Mouse (Mus musculus) kidney, embryonic 14.5 days (tissue): ENCODE results near the gene Usp6nl. TPM values are rescaled to one million over a fixed set of nuclear protein-coding genes. Genes with fewer than 3 reads are reported as not detected.

Source experiments
- ATAC-seq: fragments of 200-750 bp; cut with Nextera tagmentation; 2 replicates; pipeline ENCODE4 v1.8.0; 2017; ENCODE audit warnings: moderate number of reproducible peaks, mild to moderate bottlenecking, moderate TSS enrichment, moderate library complexity; ENCODE audit not compliant: low FRiP score, low TSS enrichment
- H3K27ac ChIP-seq: fragments of 300-500 bp; sonication (generic); 2 replicates; pipeline ENCODE4 v1.5.1; 2014; ENCODE audit warnings: low read depth, mild to moderate bottlenecking, low read length, moderate library complexity, mixed read lengths
- H3K27me3 ChIP-seq: fragments of 300-500 bp; sonication (generic); 2 replicates; pipeline ENCODE4 v1.6.1; 2014; ENCODE audit warnings: mild to moderate bottlenecking, low read length; ENCODE audit not compliant: control insufficient read depth, insufficient read depth
- H3K36me3 ChIP-seq: fragments of 300-500 bp; sonication (generic); 2 replicates; pipeline ENCODE4 v1.6.1; 2014; ENCODE audit warnings: low read length, mixed read lengths; ENCODE audit not compliant: control insufficient read depth, insufficient read depth
- H3K4me1 ChIP-seq: fragments of 300-500 bp; sonication (generic); 2 replicates; pipeline ENCODE4 v1.6.1; 2014; ENCODE audit warnings: low read length, mixed read lengths; ENCODE audit not compliant: control insufficient read depth, insufficient read depth
- H3K4me2 ChIP-seq: fragments of 300-500 bp; sonication (generic); replicated peaks from 2 replicates; pipeline ENCODE4 v1.6.1; 2014; ENCODE audit warnings: low read depth, mild to moderate bottlenecking, low read length
- H3K4me3 ChIP-seq: fragments of 300-500 bp; sonication (generic); 2 replicates; pipeline ENCODE4 v1.5.1; 2014; ENCODE audit warnings: mild to moderate bottlenecking, low read length
- H3K9ac ChIP-seq: fragments of 300-500 bp; sonication (generic); 2 replicates; pipeline ENCODE4 v1.6.1; 2014; ENCODE audit warnings: low read depth, mild to moderate bottlenecking, low read length, moderate library complexity
- H3K9me3 ChIP-seq: fragments of 300-500 bp; sonication (generic); 2 replicates; pipeline ENCODE4 v1.6.1; 2016; ENCODE audit warnings: low read length; ENCODE audit not compliant: control insufficient read depth
- WGBS: fragments of 180-500 bp; shearing (Covaris S2); extraction: QIAGEN DNeasy Blood & Tissue Kit; methylation state at CpG from one replicate; pipeline ENCODE4 v1.1.7; 2014; 5-methylcytosine and 5-hydroxymethylcytosine counted together
- polyA plus RNA-seq: library from polyadenylated mRNA; unstranded; fragments of >200 nt; fragmentation: Nextera tagmentation; extraction: Ambion mirVana; gene quantifications from 2 replicates; pipeline ENCODE4 v1.2.1, GENCODE M21; 2014

Usp6nl gene
- polyA plus RNA-seq, 1 experiment from 2014 or later: 15.9 TPM

DNA sequence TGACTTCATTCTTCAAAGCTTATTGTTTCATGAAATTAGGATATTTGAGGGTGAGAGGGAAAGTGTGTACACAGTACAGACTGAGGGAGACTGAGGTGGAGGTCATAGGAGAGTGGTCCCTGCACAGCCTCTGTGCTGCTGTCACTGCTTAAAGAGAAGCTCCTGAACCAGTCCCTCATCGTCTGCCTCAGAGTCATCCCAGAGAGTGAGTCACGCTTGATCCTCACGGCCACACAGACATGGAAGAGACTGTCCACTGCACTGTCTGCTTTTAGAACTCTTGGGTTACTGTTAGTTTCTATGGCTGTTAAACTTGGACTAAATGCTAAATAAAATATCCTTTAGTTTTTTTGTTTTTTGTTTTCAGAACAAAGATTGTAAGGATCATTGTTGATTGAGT lies 3.2 kb downstream of the Usp6nl start:
- Histone ChIP-seq H3K4me1 (peaks cover 16% of the 10 kb centered on the region; the same call in 1 of the 2 replicates), H3K36me3 (no peaks in the 10 kb centered on the region), H3K27ac (no peak overlapping the region), H3K9me3 (no peaks in the 10 kb centered on the region), H3K4me2 (no peak overlapping the region), H3K4me3 (no peak overlapping the region), H3K9ac (no peak overlapping the region), H3K27me3 (no peaks in the 10 kb centered on the region)
- ATAC-seq: no peak
- WGBS: 63% methylated on average over 3 of the region's 3 CpGs

DNA sequence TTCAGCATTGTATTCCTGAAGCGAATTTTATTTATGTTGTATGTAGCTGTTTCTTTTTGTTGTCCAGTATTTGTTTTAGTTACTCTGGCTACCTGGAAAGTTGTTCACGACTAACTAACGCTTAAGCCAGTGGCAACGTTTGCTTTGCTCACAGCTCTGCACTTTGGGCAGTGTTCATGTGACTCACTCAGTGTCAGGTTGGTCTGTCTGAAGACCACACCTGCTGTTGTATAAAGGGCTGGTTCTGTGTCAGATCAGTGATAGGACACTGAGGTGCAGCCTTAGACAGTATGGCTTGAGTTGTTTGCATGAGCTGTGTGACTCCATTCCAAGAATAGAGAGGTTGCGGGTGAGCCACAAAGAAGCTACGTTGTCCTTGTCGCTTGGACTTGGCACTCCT lies 6.5 kb downstream of the Usp6nl start:
- Histone ChIP-seq H3K4me3 (no peak overlapping the region), H3K4me1 (peaks cover 24% of the 10 kb centered on the region), H3K9me3 (no peaks in the 10 kb centered on the region), H3K9ac (no peak overlapping the region), H3K27ac (no peak overlapping the region), H3K36me3 (no peaks in the 10 kb centered on the region), H3K27me3 (no peaks in the 10 kb centered on the region), H3K4me2 (no peak overlapping the region)
- WGBS: 84% methylated on average over 7 of the region's 7 CpGs
- ATAC-seq: no peak

DNA sequence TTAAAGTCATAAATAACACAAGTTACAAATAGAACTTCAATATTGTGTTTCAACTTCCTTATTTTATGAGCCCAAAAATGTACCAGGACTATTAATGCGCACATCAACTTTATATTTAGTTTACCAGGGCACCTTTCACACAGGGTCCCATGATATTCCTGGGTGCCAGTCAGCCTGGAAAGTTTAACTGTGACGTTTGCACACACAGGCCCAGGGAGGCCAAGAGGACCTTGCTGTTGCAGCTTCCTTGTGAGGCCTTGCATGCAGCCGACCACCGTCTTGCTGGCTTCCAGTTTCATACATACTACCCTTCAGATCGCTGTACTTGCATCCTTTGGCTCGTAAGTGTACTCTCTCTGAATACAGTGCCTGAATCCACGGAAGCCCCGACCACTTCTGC lies 8.3 kb downstream of the Usp6nl start:
- Histone ChIP-seq H3K27ac (no peak overlapping the region), H3K4me2 (no peak overlapping the region), H3K27me3 (no peaks in the 10 kb centered on the region), H3K9me3 (no peaks in the 10 kb centered on the region), H3K36me3 (no peaks in the 10 kb centered on the region), H3K4me3 (no peak overlapping the region), H3K4me1 (peaks cover 31% of the 10 kb centered on the region), H3K9ac (no peak overlapping the region)
- WGBS: 70% methylated on average over 8 of the region's 8 CpGs
- ATAC-seq: no peak

GRCm38 (mm10) chr2:6331324-6332137 lies 9.1 kb downstream of the Usp6nl start:
- H3K9ac ChIP-seq: no peak overlapping the region
- no peaks in the 10 kb centered on the region for H3K36me3 ChIP-seq
- 21% methylated on average over 7 of the region's 7 CpGs for WGBS
- no peak overlapping the region for H3K4me2 ChIP-seq
- H3K9me3 ChIP-seq: no peaks in the 10 kb centered on the region
- H3K4me3 ChIP-seq: no peak overlapping the region
- peak overlapping the region; percentile 62; the same call in 1 of the 2 replicates for H3K27ac ChIP-seq
- H3K27me3 ChIP-seq: no peaks in the 10 kb centered on the region
- ATAC-seq: peak; percentile 72
- H3K4me1 ChIP-seq: peaks cover 31% of the 10 kb centered on the region

DNA sequence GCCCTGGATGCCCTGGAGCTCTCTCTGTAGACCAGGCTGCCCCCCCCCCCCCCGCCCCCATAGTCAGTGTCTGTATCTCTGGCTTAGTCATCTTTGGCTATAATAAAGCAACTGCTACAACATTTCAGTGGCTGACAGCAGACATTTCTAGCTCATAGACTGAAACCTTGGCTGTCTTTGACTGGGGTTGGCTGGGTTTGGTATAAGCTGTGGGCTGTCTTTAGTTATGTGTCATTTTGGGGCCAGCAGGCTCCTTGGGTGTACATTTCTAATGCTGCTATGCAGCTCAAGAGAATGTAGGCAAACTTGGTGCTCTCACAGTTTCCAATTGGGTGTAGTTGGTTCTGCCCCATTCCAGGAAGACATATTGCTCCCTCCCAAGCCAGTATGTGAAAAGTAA lies 11.1 kb downstream of the Usp6nl start:
- Histone ChIP-seq H3K9me3 (no peaks in the 10 kb centered on the region), H3K4me2 (no peak overlapping the region), H3K27ac (no peak overlapping the region), H3K36me3 (0 out of 2 replicates have a peak, but pooled peaks cover 5% of the 10 kb centered on the region), H3K4me3 (no peak overlapping the region), H3K4me1 (peaks cover 31% of the 10 kb centered on the region), H3K27me3 (no peaks in the 10 kb centered on the region), H3K9ac (no peak overlapping the region)
- ATAC-seq: no peak
- WGBS: 100% methylated on average over 1 of the region's 1 CpGs

DNA sequence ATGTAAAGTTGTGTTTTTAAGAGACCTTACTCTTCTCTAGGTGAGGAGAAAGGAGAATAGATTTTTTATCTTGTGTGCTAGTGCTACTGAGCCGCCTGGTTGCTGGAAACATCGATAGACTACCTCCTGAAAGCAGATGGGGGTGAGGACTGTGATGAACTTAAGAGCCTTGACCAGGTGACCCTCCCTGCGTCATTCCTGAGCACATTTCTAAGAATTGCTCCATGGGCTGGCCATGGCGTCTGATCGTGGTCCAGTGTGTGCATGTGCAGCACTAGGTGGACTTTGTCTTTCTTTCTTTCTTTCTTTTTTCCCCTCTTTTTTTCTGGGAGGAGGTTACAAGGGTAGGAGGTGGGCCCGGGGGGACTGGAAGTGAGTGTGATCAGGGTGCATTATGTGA lies 11.5 kb downstream of the Usp6nl start:
- Histone ChIP-seq H3K4me2 (no peak overlapping the region), H3K27ac (no peak overlapping the region), H3K36me3 (0 out of 2 replicates have a peak, but pooled peaks cover 5% of the 10 kb centered on the region), H3K9me3 (no peaks in the 10 kb centered on the region), H3K4me1 (peaks cover 31% of the 10 kb centered on the region), H3K4me3 (no peak overlapping the region), H3K9ac (no peak overlapping the region), H3K27me3 (no peaks in the 10 kb centered on the region)
- ATAC-seq: no peak
- WGBS: 84% methylated on average over 6 of the region's 6 CpGs

GRCm38 (mm10) chr2:6335032-6335735 lies 12.7 kb downstream of the Usp6nl start:
- Histone ChIP-seq H3K27me3 (no peaks in the 10 kb centered on the region), H3K4me3 (no peak overlapping the region), H3K36me3 (0 out of 2 replicates have a peak, but pooled peaks cover 5% of the 10 kb centered on the region), H3K27ac (no peak overlapping the region), H3K4me1 (peaks cover 31% of the 10 kb centered on the region), H3K4me2 (no peak overlapping the region), H3K9ac (no peak overlapping the region), H3K9me3 (no peaks in the 10 kb centered on the region)
- ATAC-seq: no peak
- 77% methylated on average over 14 of the region's 14 CpGs for WGBS

DNA sequence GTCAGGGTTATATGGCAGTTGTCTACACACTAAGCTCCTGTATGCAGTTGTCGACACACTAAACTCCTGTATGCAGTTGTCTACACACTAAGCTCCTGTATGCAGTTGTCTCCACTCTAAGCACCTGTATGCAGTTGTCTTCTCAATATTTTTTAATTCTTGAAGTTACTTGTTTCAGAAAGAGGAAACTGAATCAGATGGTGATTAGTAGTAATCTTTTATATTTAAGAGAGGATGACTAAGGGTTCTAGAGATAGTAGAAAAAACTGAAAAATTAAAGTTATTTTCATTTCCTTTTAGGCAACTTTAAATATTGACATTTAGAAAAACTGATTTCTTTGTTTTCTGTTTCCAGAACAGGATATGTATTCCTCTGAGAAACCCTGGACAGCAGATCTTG lies 13.5 kb downstream of the Usp6nl start:
- no peaks in the 10 kb centered on the region for H3K27me3 ChIP-seq
- H3K9ac ChIP-seq: no peak overlapping the region
- no peak overlapping the region for H3K4me2 ChIP-seq
- no peaks in the 10 kb centered on the region for H3K9me3 ChIP-seq
- peaks cover 30% of the 10 kb centered on the region for H3K4me1 ChIP-seq
- H3K27ac ChIP-seq: no peak overlapping the region
- WGBS: 89% methylated on average over 1 of the region's 1 CpGs
- H3K36me3 ChIP-seq: 0 out of 2 replicates have a peak, but pooled peaks cover 5% of the 10 kb centered on the region
- H3K4me3 ChIP-seq: no peak overlapping the region
- ATAC-seq: no peak

GRCm38 (mm10) chr2:6336649-6337048 lies 14.2 kb downstream of the Usp6nl start:
- H3K9me3 ChIP-seq: no peaks in the 10 kb centered on the region
- no peak overlapping the region for H3K27ac ChIP-seq
- H3K4me1 ChIP-seq: peaks cover 26% of the 10 kb centered on the region
- 0 out of 2 replicates have a peak, but pooled peaks cover 5% of the 10 kb centered on the region for H3K36me3 ChIP-seq
- no peak overlapping the region for H3K4me3 ChIP-seq
- H3K27me3 ChIP-seq: no peaks in the 10 kb centered on the region
- no peak overlapping the region for H3K4me2 ChIP-seq
- no peak overlapping the region for H3K9ac ChIP-seq
- WGBS: 88% methylated on average over 3 of the region's 3 CpGs
- ATAC-seq: no peak
